Mouse (Mus musculus) yolk sac, embryonic 10.5 days (tissue): ENCODE results near the gene Iqcc.

Experiments
- DNase-seq: peaks from one replicate; pipeline ENCODE4 v3.0.0-alpha.2; 2017; ENCODE audit warnings: low spot score

The Iqcc gene

GRCm38 (mm10) chr4:129618786-129619691 lies at the start of gene Iqcc:
TSS of gene Iqcc (minus strand) at chr4:129619099.
- peak; percentile 93 for DNase-seq

- no peak for DNase-seq
These were observed 43.4 kb upstream of the Iqcc start for GRCm38 (mm10) chr4:129662255-129662813.

GRCm38 (mm10) chr4:129661584-129661983 lies 42.7 kb upstream of the Iqcc start:
- DNase-seq, result no peak

GRCm38 (mm10) chr4:129654770-129655169 lies 35.9 kb upstream of the Iqcc start:
- no peak for DNase-seq

GRCm38 (mm10) chr4:129650359-129650758 lies 31.5 kb upstream of the Iqcc start:
- DNase-seq, result no peak

GRCm38 (mm10) chr4:129648656-129649055 lies 29.8 kb upstream of the Iqcc start:
- DNase-seq, result no peak

GRCm38 (mm10) chr4:129645204-129645603 lies 26.3 kb upstream of the Iqcc start:
- no peak for DNase-seq

GRCm38 (mm10) chr4:129641756-129642155 lies 22.9 kb upstream of the Iqcc start:
- no peak for DNase-seq

GRCm38 (mm10) chr4:129640638-129641467 lies 22.0 kb upstream of the Iqcc start, which contains the start of gene Txlna:
TSS of gene Txlna (minus strand) at chr4:129641065.
- DNase-seq, result peak; percentile 98

GRCm38 (mm10) chr4:129640101-129640637 lies 21.3 kb upstream of the Iqcc start:
- DNase-seq, result no peak

GRCm38 (mm10) chr4:129639221-129639620 lies 20.3 kb upstream of the Iqcc start:
- no peak for DNase-seq

GRCm38 (mm10) chr4:129633852-129634251 lies 15.0 kb upstream of the Iqcc start:
- DNase-seq, result no peak

GRCm38 (mm10) chr4:129631867-129632266 lies 13.0 kb upstream of the Iqcc start:
- DNase-seq, result no peak

- no peak for DNase-seq
These were observed 12.0 kb upstream of the Iqcc start for GRCm38 (mm10) chr4:129630944-129631343.

GRCm38 (mm10) chr4:129626035-129626434 lies 7.1 kb upstream of the Iqcc start:
- no peak for DNase-seq

GRCm38 (mm10) chr4:129625496-129625895 lies 6.6 kb upstream of the Iqcc start:
- DNase-seq, result no peak

- DNase-seq, result peak; percentile 45
These were observed 6.1 kb upstream of the Iqcc start for GRCm38 (mm10) chr4:129625029-129625370.

GRCm38 (mm10) chr4:129624281-129625028 lies 5.6 kb upstream of the Iqcc start:
- peak; percentile 89 for DNase-seq

GRCm38 (mm10) chr4:129623681-129624091 lies 4.8 kb upstream of the Iqcc start, which contains the start of gene Ccdc28b:
TSS of gene Ccdc28b (minus strand) at chr4:129623947.
- peak; percentile 56 for DNase-seq

GRCm38 (mm10) chr4:129622803-129623535 lies 4.1 kb upstream of the Iqcc start:
- no peak for DNase-seq
